Mouse (Mus musculus) kidney, adult 2 months (tissue): ENCODE measurements around the gene Fcna. TPM values are rescaled to one million over a fixed set of nuclear protein-coding genes. Genes with fewer than 3 reads are reported as not detected.

Source experiments
- DNase-seq: peaks from one replicate; pipeline ENCODE4 v3.0.0; 2021
- H3K27ac ChIP-seq: fragments of 200-500 bp; 2 replicates; pipeline ENCODE4 v1.5.1; 2012; ENCODE audit warnings: low read depth, low read length, control low read depth, inconsistent platforms; ENCODE audit not compliant: insufficient read depth
- H3K27me3 ChIP-seq: fragments of 200-500 bp; replicated peaks from 2 replicates; pipeline ENCODE4 v1.6.1; 2012; ENCODE audit warnings: mild to moderate bottlenecking, moderate library complexity, low read length, inconsistent platforms; ENCODE audit not compliant: control insufficient read depth, insufficient read depth
- H3K36me3 ChIP-seq: fragments of 200-500 bp; 2 replicates; pipeline ENCODE4 v1.6.1; 2012; ENCODE audit warnings: mild to moderate bottlenecking, moderate library complexity, low read length, inconsistent platforms; ENCODE audit not compliant: control insufficient read depth, insufficient read depth
- H3K4me1 ChIP-seq: fragments of 200-500 bp; 2 replicates; pipeline ENCODE4 v1.6.1; 2011; ENCODE audit warnings: low read length; ENCODE audit not compliant: control insufficient read depth, insufficient read depth
- H3K4me3 ChIP-seq: fragments of 200-500 bp; 2 replicates; pipeline ENCODE4 v1.5.1; 2011; ENCODE audit warnings: mild to moderate bottlenecking, low read depth, low read length, control low read depth; ENCODE audit not compliant: insufficient read depth
- CTCF ChIP-seq: fragments of 200-500 bp; conservative IDR thresholded peaks from 2 replicates; pipeline ENCODE4 v1.5.1; 2011; ENCODE audit warnings: low read depth, mild to moderate bottlenecking, control low read depth, low read length, moderate library complexity, mixed read lengths; ENCODE audit not compliant: insufficient read depth, insufficient read length
- POLR2A ChIP-seq: fragments of 200-500 bp; IDR thresholded peaks from one replicate; pipeline ENCODE4 v1.6.1; 2011; ENCODE audit warnings: low read depth, low read length, control low read depth
- WGBS: fragments of 180-500 bp; shearing (Covaris S2); methylation state at CpG from one replicate; pipeline ENCODE4 v1.1.7; 2018; 5-methylcytosine and 5-hydroxymethylcytosine counted together
- polyA plus RNA-seq: library from polyadenylated mRNA; depleted of rRNA; stranded (reverse); fragments of >200 nt; gene quantifications from 2 replicates; pipeline ENCODE4 v1.2.3, GENCODE M21; 2012

Fcna gene
- polyA plus RNA-seq, 1 experiment, result 3.4 TPM

GRCm38 (mm10) chr2:25657246-25657645 lies 29.4 kb upstream of the Fcna start:
- H3K27ac ChIP-seq, result no peak overlapping the region
- no peaks in the 10 kb centered on the region for H3K36me3 ChIP-seq
- WGBS, result 57% methylated on average over 4 of the region's 4 CpGs
- no peak overlapping the region for H3K4me3 ChIP-seq
- H3K4me1 ChIP-seq, result no peaks in the 10 kb centered on the region
- DNase-seq, result peak; percentile 21
- no peaks in the 10 kb centered on the region for H3K27me3 ChIP-seq
- TF ChIP-seq POLR2A (no peak), CTCF (no peak)

GRCm38 (mm10) chr2:25656691-25657090 lies 28.9 kb upstream of the Fcna start:
- Histone ChIP-seq H3K4me3 (no peak overlapping the region), H3K4me1 (no peaks in the 10 kb centered on the region), H3K27ac (no peak overlapping the region), H3K36me3 (no peaks in the 10 kb centered on the region), H3K27me3 (no peaks in the 10 kb centered on the region)
- TF ChIP-seq CTCF, result no peak
- TF ChIP-seq POLR2A, result no peak
- WGBS, result 88% methylated on average over 4 of the region's 4 CpGs
- no peak for DNase-seq

GRCm38 (mm10) chr2:25654502-25654901 lies 26.7 kb upstream of the Fcna start:
- Histone ChIP-seq H3K36me3 (no peaks in the 10 kb centered on the region), H3K27ac (no peak overlapping the region), H3K4me3 (no peak overlapping the region), H3K27me3 (no peaks in the 10 kb centered on the region), H3K4me1 (no peaks in the 10 kb centered on the region)
- no peak for DNase-seq
- 45% methylated on average over 1 of the region's 1 CpGs for WGBS
- TF ChIP-seq CTCF, result no peak
- no peak for TF ChIP-seq POLR2A

GRCm38 (mm10) chr2:25652902-25653301 lies 25.1 kb upstream of the Fcna start, which contains the start of gene Lcn8:
TSS of gene Lcn8 (plus strand) at chr2:25653120.
- Histone ChIP-seq H3K27me3 (no peaks in the 10 kb centered on the region), H3K4me3 (no peak within 1 kb of the TSS), H3K4me1 (no peaks in the 10 kb centered on the region), H3K27ac (no peak within 1 kb of the TSS), H3K36me3 (no peaks in the 10 kb centered on the region)
- TF ChIP-seq POLR2A, result no peak
- no peak for DNase-seq
- WGBS, result 91% methylated on average over 2 of the region's 2 CpGs

GRCm38 (mm10) chr2:25639890-25640289 lies 12.1 kb upstream of the Fcna start:
- Histone ChIP-seq H3K4me3 (no peak overlapping the region), H3K27ac (no peak overlapping the region), H3K36me3 (no peaks in the 10 kb centered on the region), H3K4me1 (no peaks in the 10 kb centered on the region), H3K27me3 (no peaks in the 10 kb centered on the region)
- 22% methylated on average over 6 of the region's 6 CpGs for WGBS
- TF ChIP-seq POLR2A, result no peak
- peak; percentile 52 for TF ChIP-seq CTCF
- DNase-seq, result no peak

- H3K27ac ChIP-seq, result no peak overlapping the region
- H3K27me3 ChIP-seq, result no peaks in the 10 kb centered on the region
- no peaks in the 10 kb centered on the region for H3K36me3 ChIP-seq
- TF ChIP-seq CTCF (peak; percentile 18; the same call in 1 of the 2 replicates), POLR2A (no peak)
- H3K4me1 ChIP-seq, result no peaks in the 10 kb centered on the region
- WGBS, result 79% methylated on average over 1 of the region's 1 CpGs
- no peak overlapping the region for H3K4me3 ChIP-seq
- no peak for DNase-seq
Observed at GRCm38 (mm10) chr2:25634046-25634445, 6.2 kb upstream of the Fcna start.

- 83% methylated on average over 3 of the region's 3 CpGs for WGBS
- TF ChIP-seq POLR2A (no peak), CTCF (no peak)
- DNase-seq, result no peak
- Histone ChIP-seq H3K27ac (no peak overlapping the region), H3K4me3 (no peak overlapping the region), H3K27me3 (no peaks in the 10 kb centered on the region), H3K36me3 (no peaks in the 10 kb centered on the region), H3K4me1 (no peaks in the 10 kb centered on the region)
Observed at GRCm38 (mm10) chr2:25633616-25634015, 5.8 kb upstream of the Fcna start.

- Histone ChIP-seq H3K4me1 (no peaks in the 10 kb centered on the region), H3K4me3 (no peak overlapping the region), H3K27me3 (no peaks in the 10 kb centered on the region), H3K27ac (no peak overlapping the region), H3K36me3 (no peaks in the 10 kb centered on the region)
- DNase-seq, result peak; percentile 60
- no peak for TF ChIP-seq CTCF
- TF ChIP-seq POLR2A, result no peak
- WGBS, result 34% methylated on average over 4 of the region's 4 CpGs
Observed at GRCm38 (mm10) chr2:25628738-25629137, 908 bp upstream of the Fcna start.
